In the genomic region with DNA sequence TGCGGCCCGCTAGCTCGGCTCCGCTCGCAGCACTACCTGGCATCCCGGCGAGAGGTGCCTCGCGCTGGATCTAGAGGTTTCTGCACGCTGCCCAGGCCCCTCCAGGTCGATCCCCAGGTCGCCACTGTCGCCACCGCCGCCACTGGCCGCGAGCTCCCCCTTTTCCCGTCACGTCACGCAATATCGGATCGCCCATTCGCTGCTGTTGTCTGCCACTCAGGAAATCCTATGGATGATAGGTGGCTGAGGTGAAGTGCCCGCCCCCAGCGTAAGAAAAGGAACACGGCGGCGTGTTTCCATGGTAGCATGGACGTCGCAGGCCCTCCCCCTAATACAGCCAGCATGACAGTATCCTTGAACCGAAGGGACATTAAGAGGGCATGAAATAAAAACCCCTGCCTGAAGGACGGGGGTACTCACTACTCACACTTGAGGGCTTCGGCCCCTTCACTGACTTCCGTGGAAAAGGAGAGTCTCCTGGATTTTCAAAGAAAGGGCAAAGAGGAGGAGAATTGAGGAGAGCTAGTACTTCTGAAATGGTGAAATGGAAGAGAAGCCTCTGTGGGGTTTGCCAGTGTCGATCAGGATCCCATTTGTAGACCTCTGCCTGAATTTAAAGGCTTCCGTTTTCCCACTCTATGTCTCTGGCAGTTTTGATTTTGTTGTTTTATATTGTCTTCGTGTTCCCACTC, we compare ENCODE assay signal across 8 mouse cellular contexts. TPM values are rescaled to one million over a fixed set of nuclear protein-coding genes. Genes with fewer than 3 reads are reported as not detected.
A peak's percentile ranks its signal among the peaks of the same experiment; 100 is the strongest.
DNase-seq lines count a peak whose midpoint lies in the region; ATAC-seq and TF ChIP-seq lines count a peak whose summit lies in the region.

Gene Trp53bp1 (minus strand): TSS at position 172 of the 692 bp plus-strand sequence.

- H3K27ac ChIP-seq in hindbrain, embryonic 10.5 days = peak within 1 kb of the TSS; percentile 99
- H3K27ac ChIP-seq in lung, postnatal 0 days (ENCODE audit: low read length) = peak within 1 kb of the TSS; percentile 52; the same call in 1 of the 2 replicates

- peak within 1 kb of the TSS; percentile 98 for H3K4me3 ChIP-seq in hindbrain, embryonic 10.5 days
- peak within 1 kb of the TSS; percentile 84 for H3K4me3 ChIP-seq in lung, postnatal 0 days (ENCODE audit: low read depth, low read length)

- H3K9ac ChIP-seq in lung, postnatal 0 days (replicated peaks; ENCODE audit: low read depth) = peak within 1 kb of the TSS; percentile 46

- WGBS in hindbrain, embryonic 10.5 days = under 1% methylated on average over 37 of the region's 37 CpGs
- under 1% methylated on average over 36 of the region's 37 CpGs for WGBS in lung, postnatal 0 days

- peaks cover 33% of the 10 kb centered on the region for H3K4me1 ChIP-seq in hindbrain, embryonic 10.5 days (replicated peaks)
- H3K4me1 ChIP-seq in lung, postnatal 0 days (ENCODE audit: insufficient read depth, low read depth, low read length) = no peaks in the 10 kb centered on the region

- peak; percentile 98 for ATAC-seq in frontal cortex, adult (ENCODE audit: low TSS enrichment)
- peak; percentile 100 for ATAC-seq in lung, postnatal 0 days

- DNase-seq in MN1 (ENCODE audit: low spot score) = peak; percentile 95
- DNase-seq in cerebellum, adult 9-10 months = peak; percentile 97
- DNase-seq in hindbrain, embryonic 10.5 days (ENCODE audit: low spot score) = peak; percentile 94
- DNase-seq in layer of hippocampus, adult 9-11 months = peak; percentile 96
- DNase-seq in lung, postnatal 0 days (ENCODE audit: low spot score) = peak; percentile 98
- peak; percentile 90 for DNase-seq in ovary, postnatal 14 days (ENCODE audit: low spot score)
- peak; percentile 94 for DNase-seq in thymus, postnatal 14 days

- TF ChIP-seq CTCF in lung, postnatal 0 days (IDR thresholded peaks at IDR 0.05) = no peak

- TF ChIP-seq EP300 in lung, postnatal 0 days (IDR thresholded peaks at IDR 0.05) = no peak

- no peaks in the 10 kb centered on the region for H3K27me3 ChIP-seq in hindbrain, embryonic 10.5 days (ENCODE audit: insufficient read depth, poor library complexity, severe bottlenecking)
- H3K27me3 ChIP-seq in lung, postnatal 0 days (replicated peaks; ENCODE audit: insufficient read depth, low read length) = no peaks in the 10 kb centered on the region

- H3K4me2 ChIP-seq in lung, postnatal 0 days (replicated peaks; ENCODE audit: low read depth, low read length) = peak within 1 kb of the TSS; percentile 50

- H3K9me3 ChIP-seq in hindbrain, embryonic 10.5 days = no peaks in the 10 kb centered on the region
- H3K9me3 ChIP-seq in lung, postnatal 0 days (ENCODE audit: low read length) = no peaks in the 10 kb centered on the region

- H3K36me3 ChIP-seq in hindbrain, embryonic 10.5 days = peaks cover 37% of the 10 kb centered on the region
- no peaks in the 10 kb centered on the region for H3K36me3 ChIP-seq in lung, postnatal 0 days (ENCODE audit: insufficient read depth, low read length)

RNA-seq across cellular contexts. Expression of gene Trp53bp1, which starts in this region (rescaled TPM):
- 121 and 123 TPM in 2 replicates for polyA plus RNA-seq in hindbrain, embryonic 10.5 days (2016; fragmentation: Nextera tagmentation; extraction: Ambion mirVana)
- polyA plus RNA-seq in lung, postnatal 0 days (2015; fragmentation: Nextera tagmentation; extraction: Ambion mirVana) = 9.8 and 16.6 TPM in 2 replicates

Comparison
In these comparisons a context has a peak if more than half of its experiments do, and no peak if none do; other contexts are left out.
1. Peak in every context shown above with its lines: DNase-seq, ATAC-seq, H3K4me3 ChIP-seq and H3K27ac ChIP-seq.